Mouse (Mus musculus) heart, postnatal 36 days (tissue): ENCODE results near the gene Zfp799. TPM values are rescaled to one million over a fixed set of nuclear protein-coding genes. Genes with fewer than 3 reads are reported as not detected.
"Not testable (repeated sequence)": the region's sequence is repeated elsewhere in the genome, so short reads cannot be mapped to it uniquely, and the experiment has no call there.

Experiments used
- DNase-seq, 2 experiments: peaks; one replicate each; pipeline ENCODE4 v3.0.0; 2021 to 2022
- intact Hi-C: fragments of 180-260 bp; cut with DNase I; formaldehyde crosslinking; loops from one replicate; pipeline ENCODE4 v1.15.1; 2025
- total RNA-seq, 2 experiments: library from RNA; stranded (reverse); gene quantifications; 2 replicates each; pipeline ENCODE4 v1.2.3; 2021

Zfp799 gene
- total RNA-seq, result 10 to 100 TPM in 1 of 2 experiments, 1 to 10 TPM in 1; 9.3 to 12.4 TPM

DNA sequence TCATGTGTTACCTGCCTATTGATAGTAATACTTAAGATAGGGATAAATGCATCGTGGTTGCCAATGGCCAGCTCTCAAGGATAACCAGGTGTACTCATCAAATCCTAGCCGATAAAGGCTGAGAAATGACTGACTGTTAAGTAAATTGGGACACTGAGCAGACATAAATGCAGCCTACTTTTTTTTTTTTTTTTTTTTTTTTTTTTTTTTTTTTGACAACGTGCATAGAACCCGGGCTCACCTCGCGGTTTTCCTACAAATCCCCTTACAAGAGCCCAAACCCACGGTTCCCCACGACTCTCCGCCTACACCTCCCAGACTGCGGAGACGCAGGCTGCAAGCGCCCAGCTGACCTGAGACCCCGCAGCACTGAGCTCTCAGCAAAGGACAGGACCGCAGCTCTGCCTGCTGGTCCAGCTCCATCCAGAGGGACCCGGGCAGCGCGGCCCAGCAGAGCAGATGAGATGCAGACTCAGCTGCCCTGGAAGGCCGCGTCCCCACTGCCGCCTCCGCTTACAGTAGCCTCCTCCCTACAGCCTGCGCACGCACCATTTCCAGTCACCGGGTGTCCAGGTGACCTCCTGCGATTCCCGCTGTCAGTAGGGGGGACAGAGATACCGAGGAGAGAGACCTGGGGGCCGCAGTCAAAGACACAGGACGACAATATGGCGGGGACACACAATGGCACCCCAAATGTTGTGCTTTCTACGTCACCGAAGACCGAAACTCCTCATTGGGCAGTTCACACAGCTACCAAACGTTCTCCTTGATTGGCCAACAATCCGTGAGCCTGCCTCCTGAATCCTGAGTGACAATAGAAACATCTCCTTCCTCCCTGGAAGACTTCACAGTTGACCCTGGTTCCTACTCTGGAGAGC, at the start of gene Zfp799:
Zfp799 (minus strand) TSS at position 722 of the 878 bp plus-strand sequence.
- intact Hi-C loops, result loop anchor here (5.0 kb wide), 1 partner anchor 42 kb away; the partner anchor contains the start of gene Zfp871

DNA sequence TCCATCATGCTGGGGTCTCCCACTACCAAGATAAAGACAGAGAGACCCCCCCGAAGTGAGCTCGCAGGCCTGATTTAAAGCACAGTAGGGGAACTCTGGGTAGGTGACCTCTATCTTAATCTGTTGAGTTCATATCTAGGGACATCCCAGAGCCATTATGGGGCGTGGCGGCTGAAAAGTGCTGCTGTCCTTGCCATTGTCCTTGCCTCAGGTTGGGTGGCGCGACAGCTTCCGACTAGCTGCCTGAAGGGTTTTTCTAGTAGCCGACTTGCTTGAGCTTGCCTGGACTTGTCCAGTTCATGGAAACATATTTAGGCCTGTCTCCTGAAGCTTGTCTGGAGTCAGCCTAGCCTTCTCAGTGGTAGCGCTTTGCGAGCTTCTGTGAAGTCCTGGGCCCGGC, 48.7 kb upstream of the Zfp799 start:
- intact Hi-C loops, result no loop called here
- no peak for DNase-seq

More for the DNA sequence above, at the start of gene Zfp799:
- DNase-seq, result peak; percentile 69 to 74

DNA sequence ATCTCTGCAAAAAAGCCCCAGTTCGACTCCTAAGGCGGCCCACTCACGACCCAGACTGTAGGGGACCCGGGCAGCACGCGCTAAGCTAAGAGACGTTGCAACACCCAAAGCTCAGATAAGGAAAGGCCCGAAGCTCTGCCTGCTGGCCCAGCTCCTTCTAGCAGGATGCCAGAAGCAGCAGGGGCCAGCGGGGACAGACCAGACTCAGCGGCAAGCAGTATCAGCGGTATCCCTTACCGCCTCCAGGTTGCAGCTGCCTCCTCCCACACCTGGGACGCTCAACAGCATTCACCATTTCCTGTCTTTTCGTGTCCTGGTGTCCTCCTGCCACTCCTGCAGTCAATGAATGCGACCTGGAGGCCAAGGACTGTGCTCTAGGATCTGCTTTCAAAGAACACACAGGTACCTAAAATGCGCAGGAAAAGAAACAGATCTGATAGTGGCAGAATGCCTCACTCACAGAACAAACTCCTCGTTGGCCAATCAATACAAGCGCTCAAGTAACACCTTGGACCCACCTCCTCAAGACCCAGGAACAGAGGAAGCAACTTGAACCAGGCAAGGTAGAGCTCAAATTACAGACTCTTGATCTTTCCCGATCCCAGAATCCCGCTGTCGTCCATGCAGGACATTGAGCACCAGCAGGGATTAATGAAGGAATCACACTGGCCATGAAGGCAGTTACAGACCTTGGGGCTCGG, 47.6 kb upstream of the Zfp799 start:
- intact Hi-C loops, result no loop called here
- no peak for DNase-seq

DNA sequence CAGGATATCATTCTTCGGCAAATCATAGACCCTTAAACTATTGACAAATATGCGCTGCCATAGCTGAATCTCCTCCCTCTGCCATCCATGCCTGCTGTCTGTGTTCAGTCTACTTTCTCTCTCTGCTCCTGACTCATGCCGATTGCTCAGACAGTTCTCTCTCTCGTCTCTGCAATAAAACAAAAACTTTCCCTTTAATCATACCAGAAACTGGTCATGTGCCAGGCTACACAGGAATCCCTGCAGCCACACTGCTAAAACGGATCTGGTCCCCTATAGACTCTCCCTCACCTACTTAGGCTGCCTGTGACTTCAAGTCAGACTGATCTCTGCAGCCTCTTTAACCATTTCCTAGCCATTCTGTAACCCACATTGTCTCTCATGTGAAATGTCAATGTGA, 42.6 kb upstream of the Zfp799 start:
- no peak for DNase-seq
- intact Hi-C loops, result no loop called here

DNA sequence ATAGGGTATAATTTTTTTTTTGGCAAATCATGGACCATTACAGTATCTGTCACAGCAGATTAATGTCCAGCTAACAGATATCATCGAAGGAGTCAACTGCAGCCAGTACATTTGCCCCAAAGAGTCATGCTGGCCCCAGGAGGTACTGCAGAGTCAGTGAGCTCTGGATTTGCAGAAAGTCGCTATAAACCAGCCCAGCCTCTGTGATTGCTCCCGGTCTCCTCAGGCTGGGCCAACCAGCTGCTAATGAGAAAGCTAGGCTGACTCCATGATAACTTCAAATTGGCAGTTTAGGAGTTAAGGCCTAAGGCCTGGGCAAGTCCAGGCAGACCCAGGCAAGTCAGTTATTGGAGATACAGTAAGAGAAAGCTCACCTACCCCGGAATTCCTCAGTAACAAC, 42.0 kb upstream of the Zfp799 start:
- no peak for DNase-seq
- intact Hi-C loops, result no loop called here

DNA sequence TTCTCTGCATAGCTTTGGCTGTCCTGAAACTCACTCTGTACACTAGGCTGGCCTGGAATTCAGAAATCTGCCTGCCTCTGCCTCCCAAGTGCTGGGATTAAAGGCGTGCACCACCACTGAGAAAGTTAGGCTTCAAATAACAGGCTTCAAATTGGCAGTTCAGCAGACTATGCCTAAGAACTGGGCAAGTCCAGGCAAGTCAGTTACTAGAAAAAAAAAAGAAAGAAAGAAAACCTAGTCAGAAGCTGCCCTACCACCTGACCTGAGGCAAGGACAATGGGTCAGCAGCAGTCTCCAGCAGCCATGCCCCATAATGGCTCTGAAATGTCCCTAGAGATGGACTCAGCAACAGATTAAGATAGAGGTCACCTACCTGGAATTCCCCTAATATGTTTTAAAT, 41.4 kb upstream of the Zfp799 start:
- no peak for DNase-seq
- intact Hi-C loops, result no loop called here

DNA sequence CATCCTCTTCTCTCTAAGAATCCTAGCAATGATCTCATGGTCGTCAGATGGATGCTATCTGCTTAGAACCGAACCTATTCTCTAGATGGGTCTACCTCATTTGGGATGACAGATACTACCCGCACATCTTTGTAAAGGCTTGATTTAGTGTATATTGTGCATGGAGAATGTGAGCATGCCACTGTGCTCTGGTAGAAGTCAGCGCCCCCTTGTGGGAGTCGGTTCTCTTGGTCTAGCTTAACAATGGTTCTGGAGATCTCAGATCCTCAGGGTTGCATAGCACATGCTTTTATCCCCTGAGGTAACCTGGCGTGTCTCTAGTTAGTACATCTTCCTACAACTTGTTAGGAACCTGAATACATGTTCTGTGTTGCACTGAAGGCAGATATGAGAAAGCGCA, 37.2 kb upstream of the Zfp799 start:
- intact Hi-C loops, DNase-seq: not testable (repeated sequence)

DNA sequence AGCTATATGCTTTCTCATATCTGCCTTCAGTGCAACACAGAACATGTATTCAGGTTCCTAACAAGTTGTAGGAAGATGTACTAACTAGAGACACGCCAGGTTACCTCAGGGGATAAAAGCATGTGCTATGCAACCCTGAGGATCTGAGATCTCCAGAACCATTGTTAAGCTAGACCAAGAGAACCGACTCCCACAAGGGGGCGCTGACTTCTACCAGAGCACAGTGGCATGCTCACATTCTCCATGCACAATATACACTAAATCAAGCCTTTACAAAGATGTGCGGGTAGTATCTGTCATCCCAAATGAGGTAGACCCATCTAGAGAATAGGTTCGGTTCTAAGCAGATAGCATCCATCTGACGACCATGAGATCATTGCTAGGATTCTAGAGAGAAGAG, 26.7 kb upstream of the Zfp799 start:
- intact Hi-C loops, result loop anchor here (5.0 kb wide), 1 partner anchor 96 kb away; no protein-coding TSS in a partner anchor
- DNase-seq, result not testable (repeated sequence)

DNA sequence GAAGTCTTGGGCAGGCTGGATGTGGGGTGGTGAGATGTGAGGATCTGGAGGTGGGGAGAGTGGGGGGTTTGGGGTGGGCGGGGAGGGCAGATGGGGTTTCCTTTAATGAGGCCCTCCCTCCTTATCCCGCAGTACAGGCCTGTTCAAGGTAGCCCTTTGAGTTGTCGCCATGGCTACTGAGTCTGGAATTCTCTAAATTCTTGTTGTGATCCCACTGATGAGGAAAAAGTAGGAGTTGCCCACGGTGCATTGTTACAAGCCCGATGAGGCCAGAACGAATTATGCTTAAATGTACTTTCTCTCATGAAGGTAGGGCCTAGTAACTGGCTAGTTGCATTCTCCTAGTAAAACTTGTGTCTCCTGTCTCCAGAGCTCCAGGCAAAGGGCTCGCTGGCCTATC, 21.5 kb upstream of the Zfp799 start:
- no peak for DNase-seq
- intact Hi-C loops, result no loop called here

DNA sequence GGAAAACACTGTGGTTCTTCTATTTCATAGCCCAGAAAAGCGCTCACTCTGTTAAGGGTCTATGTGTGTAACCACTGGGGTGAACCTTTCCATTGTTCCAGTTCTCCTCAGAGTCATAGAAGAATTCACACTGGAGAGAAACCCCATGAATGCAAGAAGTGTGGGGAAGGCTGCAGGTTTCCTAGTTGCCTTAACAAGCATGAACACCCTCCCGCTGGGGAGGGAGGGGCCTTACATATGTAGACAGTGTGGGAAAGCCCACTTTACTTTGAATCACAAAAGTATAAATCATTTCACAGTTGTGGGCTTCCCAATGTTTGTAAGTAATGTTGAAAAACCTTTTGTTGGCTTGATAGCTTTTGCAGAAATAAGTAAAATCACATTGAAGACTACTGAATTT, 11.3 kb upstream of the Zfp799 start:
- intact Hi-C loops, result no loop called here
- no peak for DNase-seq

DNA sequence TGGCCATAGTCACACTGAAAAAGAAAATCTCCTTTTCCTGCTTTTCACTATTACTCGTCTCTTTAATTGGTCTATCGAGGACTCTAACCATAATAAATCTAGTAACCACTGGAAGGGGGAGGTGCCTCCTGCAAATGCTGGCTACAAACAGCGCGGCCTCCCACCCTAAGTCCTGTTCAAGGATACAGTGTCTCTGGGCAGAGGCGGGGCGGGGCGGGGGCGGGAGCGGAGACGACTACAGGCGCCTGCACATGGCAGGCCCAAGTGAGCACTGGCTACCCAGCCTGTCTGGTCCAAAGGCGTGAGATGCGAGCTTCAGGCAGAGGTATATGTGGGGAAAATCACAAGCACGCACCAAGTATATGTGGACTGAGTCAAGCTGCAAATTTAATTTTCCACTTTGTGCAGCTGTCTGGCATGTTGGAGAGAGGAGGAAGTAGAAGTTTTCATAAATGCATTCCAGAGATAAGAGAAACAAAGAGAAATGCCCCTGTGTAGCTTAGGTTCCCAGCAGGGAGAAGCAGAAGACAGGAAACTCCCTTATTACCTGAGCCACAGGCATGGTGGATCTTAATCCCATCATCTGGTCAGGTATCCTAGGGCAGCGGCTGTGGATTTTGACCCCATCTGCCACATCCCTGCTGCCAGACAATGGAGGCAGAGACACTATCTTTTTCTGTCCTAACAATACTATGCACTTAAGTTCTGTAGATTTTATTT, 9.2 kb upstream of the Zfp799 start:
- DNase-seq, result peak in 1 of 2 experiments; percentile 9
- intact Hi-C loops, result no loop called here

DNA sequence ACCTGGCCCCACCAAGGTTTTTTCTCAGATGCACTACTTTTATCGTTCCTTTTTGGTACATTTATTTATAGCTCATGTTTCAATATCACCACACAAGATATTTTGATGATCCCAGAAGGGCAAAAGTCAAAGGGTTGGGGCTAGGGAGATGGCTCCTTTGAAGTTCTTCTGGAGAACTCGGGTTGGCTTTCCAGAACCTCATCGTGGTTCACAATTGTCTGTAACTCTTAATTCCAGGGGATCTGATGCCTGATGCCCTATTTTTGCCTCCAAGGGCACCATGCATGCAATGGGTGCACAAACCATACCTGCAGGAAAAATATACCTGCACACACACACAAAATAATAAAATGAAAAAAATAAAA, 339 bp upstream of the Zfp799 start:
- DNase-seq, result no peak
- intact Hi-C loops, result no loop called here

DNA sequence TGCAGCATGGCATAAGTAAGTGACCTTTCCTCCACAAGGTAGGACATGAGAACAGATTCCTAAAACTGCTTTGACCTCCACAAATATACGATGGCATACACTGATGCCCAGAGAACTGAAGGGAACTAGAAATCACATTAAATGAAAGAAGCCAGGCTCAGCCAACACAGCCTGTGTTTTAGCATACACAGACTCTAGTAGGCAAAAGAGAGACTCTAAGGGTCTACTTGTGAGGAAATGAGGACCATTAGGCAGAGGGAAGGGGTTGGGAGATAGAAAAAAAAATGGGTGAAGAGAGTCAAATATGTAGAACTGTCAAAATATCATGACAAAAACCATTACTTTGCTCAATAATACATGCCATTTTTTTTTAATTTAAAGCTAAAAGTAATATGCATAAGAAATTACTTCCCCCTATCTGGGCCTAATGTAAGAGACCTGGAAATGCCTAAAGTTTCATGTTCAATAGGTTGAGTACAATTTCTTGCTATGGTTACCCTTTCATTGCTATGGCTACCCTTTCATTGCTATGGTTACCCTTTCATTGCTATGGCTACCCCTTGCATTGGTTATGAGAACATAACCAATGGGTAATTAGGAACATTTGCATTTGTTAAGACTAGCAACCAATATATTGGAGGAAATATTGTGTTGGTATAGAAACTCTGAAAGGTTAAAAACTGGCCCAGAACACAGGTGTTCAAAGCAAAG, 13.8 kb downstream of the Zfp799 start:
- no peak for DNase-seq
- intact Hi-C loops, result no loop called here

DNA sequence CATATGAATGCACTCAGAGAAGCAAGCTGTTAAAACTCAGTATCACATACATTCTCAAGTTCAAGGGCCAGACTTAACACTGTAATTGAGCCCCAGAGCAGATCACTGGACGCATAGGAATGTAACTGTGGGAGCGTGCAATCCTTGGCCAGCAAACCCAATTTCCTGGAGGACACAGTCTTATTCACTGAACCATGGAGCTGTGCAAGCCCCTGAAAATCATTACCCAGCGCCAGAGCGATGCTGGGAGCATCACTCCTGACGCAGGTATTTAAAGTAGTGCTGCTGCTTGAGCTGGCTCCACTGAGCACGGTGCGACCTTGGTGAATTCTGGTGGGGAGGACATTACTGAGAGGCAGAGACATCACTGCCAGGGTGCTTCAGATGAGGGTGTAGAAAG, 15.9 kb downstream of the Zfp799 start:
- DNase-seq, result no peak
- intact Hi-C loops, result no loop called here

DNA sequence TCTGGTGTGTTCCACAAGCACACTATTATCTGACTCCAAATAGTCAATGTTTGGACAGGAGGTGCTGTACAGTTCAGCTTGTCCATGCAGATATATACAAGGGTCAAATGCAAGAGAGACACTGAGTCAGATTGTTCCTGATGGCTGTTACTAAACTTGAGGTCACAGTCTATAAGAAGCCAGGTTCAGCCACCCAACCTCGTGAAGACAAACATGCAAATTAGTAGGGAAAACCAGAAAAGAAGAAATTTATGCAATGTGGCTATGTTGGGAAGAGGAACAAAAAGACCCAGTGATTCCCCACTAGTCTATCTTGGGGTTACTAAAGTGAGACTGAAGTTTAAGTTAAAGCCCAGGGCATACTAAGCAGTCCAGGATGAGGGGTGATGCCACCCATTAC, 19.4 kb downstream of the Zfp799 start:
- intact Hi-C loops, result no loop called here
- no peak for DNase-seq

DNA sequence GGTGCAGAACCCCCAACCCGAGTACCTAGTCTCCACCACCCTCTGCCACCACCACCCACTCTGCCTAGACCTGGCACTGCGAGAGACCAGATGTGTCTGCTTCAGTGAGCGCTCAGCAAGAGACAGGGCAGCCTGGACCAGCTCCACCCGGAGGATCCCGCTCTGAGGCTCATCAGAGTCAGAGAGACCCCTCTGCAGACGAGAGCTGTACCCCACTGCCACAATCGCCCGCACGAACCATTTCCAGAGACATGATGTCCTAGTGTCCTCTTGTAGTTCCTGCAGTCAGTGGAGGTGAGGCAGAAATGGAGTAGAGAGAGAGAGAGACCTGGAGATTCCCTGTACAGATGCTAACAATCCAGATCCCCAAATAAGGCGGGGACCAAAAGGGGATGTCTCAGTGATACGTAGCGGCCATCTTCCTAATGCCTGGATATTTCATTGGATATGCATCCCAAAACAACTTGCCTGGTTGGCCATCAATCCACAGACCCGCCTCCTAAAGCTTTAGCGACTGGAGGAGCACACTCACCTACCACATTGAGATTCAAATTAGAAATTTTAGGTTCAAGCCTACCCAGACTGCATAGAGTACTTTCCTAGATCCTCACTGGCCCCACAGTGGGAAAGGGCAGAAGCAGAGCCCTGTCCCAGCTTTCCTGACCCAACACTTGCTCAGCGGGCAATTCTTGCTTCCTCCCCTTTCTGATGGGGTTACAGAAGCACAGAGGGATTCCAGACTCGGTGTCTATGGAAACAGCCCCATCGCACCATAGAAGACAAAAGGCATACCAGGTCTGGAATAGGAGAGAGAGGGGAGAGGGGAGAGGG, 20.3 kb downstream of the Zfp799 start, which contains the start of gene Zfp811:
Zfp811 (minus strand) TSS at position 388 of the 831 bp plus-strand sequence.
- intact Hi-C loops, result no loop called here
- peak in 1 of 2 experiments; percentile 7 for DNase-seq

DNA sequence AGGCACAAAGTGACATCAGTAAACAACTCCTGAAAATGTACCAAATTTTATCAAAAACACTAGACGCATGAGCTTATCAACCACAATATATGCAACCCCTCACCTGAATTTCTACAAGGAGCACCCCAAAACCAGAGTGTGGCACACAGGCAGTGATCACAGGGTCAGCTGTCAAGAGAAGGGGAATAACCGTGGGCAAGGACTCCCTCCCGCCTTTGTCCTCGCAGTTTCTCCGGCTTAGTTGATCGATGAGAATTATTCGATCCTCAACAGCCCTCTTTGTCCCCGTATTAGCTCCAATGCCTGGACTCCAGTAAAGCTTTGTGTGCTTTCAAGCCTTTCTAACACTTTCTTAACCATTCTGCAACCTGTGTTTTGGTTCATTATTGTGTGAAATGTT, 21.1 kb downstream of the Zfp799 start:
- intact Hi-C loops, result no loop called here
- DNase-seq, result no peak

DNA sequence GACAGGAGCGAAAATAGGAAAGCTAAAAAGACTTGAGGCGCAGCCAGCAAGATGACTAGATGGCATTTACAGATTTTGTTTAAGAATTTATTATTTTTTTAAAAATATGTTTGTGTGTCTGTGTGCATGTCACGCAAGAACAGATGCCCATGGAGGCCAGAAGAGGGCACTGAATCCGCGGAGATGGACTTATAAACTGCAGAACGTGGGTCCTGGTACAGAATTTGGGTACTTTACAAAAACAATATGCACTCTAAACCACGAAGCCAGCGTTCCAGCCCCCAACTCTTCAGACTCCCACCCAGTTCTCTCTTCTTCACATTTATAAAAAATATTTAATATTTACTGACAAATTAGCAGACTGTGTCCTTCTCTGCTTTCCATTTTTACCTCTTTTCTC, 40.8 kb downstream of the Zfp799 start:
- no peak for DNase-seq
- intact Hi-C loops, result loop anchor here (5.0 kb wide), 2 partner anchors 38 to 158 kb away; partner anchors contain the start of gene Cyp4f13

DNA sequence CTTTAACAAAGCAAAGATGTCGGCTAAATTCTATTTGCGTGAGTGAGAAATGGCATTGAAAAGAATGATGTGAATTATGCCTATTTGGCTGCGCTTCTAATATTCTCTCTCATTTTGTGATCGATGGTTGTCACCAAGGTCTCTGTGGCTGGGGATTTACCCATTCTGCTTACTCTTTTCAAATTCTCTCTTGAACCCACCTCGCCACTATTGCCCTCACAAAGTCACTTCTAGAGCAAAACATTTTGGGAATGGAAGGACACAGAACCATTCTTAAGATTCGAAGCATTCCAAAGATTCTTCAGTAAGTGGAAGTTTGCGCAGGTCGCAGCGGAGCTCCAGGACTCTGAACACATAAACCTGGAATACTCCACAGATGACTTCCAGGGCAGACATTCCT, 41.5 kb downstream of the Zfp799 start:
- no peak for DNase-seq
- intact Hi-C loops, result loop anchor here (5.0 kb wide), 2 partner anchors 39 to 159 kb away; partner anchors contain the start of gene Cyp4f13
